8 mouse cellular contexts compared by ENCODE assay signal in genomic region chr12:110706337-110707231, GRCm38 (mm10). TPM values are rescaled to one million over a fixed set of nuclear protein-coding genes. Genes with fewer than 3 reads are reported as not detected.
DNase-seq lines count a peak whose midpoint lies in the region; ATAC-seq lines count a peak whose summit lies in the region.

No protein-coding gene starts in this region.

- no peaks in the 10 kb centered on the region for H3K9me3 ChIP-seq in embryonic facial prominence, embryonic 14.5 days (ENCODE audit: control insufficient read depth, low read length)
- no peaks in the 10 kb centered on the region for H3K9me3 ChIP-seq in heart, embryonic 13.5 days
- no peaks in the 10 kb centered on the region for H3K9me3 ChIP-seq in kidney, embryonic 16.5 days (ENCODE audit: low read length)

- peak overlapping the region; percentile 1; the same call in 1 of the 2 replicates for H3K9ac ChIP-seq in embryonic facial prominence, embryonic 14.5 days (ENCODE audit: low read depth, low read length)
- peak overlapping the region; percentile 76 for H3K9ac ChIP-seq in heart, embryonic 13.5 days
- peak overlapping the region; percentile 53 for H3K9ac ChIP-seq in kidney, embryonic 16.5 days (replicated peaks; ENCODE audit: low read length)

- H3K27ac ChIP-seq in embryonic facial prominence, embryonic 14.5 days (replicated peaks; ENCODE audit: low read depth, low read length): no peak overlapping the region
- peak overlapping the region; percentile 70 for H3K27ac ChIP-seq in heart, embryonic 13.5 days (replicated peaks)
- no peak overlapping the region for H3K27ac ChIP-seq in kidney, embryonic 16.5 days (ENCODE audit: low read length)

- H3K4me1 ChIP-seq in embryonic facial prominence, embryonic 14.5 days (ENCODE audit: control insufficient read depth, insufficient read depth, low read length): no peaks in the 10 kb centered on the region
- H3K4me1 ChIP-seq in heart, embryonic 13.5 days: peaks cover 21% of the 10 kb centered on the region
- H3K4me1 ChIP-seq in kidney, embryonic 16.5 days (ENCODE audit: insufficient read depth, low read length): no peaks in the 10 kb centered on the region

- ATAC-seq in embryonic facial prominence, embryonic 14.5 days (ENCODE audit: low read depth): peak; percentile 75
- peak; percentile 68 for ATAC-seq in heart, embryonic 13.5 days (ENCODE audit: extremely low read depth, insufficient number of reproducible peaks, low FRiP score, low TSS enrichment)
- ATAC-seq in kidney, embryonic 16.5 days (ENCODE audit: low FRiP score, low TSS enrichment): peak; percentile 60; the same call in 1 of the 2 replicates

- peak overlapping the region; percentile 32 for H3K4me3 ChIP-seq in embryonic facial prominence, embryonic 14.5 days (ENCODE audit: low read depth, low read length)
- H3K4me3 ChIP-seq in heart, embryonic 13.5 days: peak overlapping the region; percentile 48
- H3K4me3 ChIP-seq in kidney, embryonic 16.5 days (ENCODE audit: low read length): peak overlapping the region; percentile 43

- DNase-seq in CD4-positive, CD25-positive, alpha-beta regulatory T cell, adult 2 months (ENCODE audit: low read depth, low spot score): peak; percentile 52
- DNase-seq in R1 (ENCODE audit: low read depth, low spot score): peak; percentile 82
- DNase-seq in embryonic facial prominence, embryonic 14.5 days (ENCODE audit: low spot score): peak; percentile 83
- DNase-seq in lung, postnatal 14 days: peak; percentile 68
- DNase-seq in retina, embryonic 14.5 days (ENCODE audit: low spot score): peak; percentile 77
- no peak for DNase-seq in frontal cortex, postnatal 25 days (ENCODE audit: low spot score in 2 of 2)

- no peaks in the 10 kb centered on the region for H3K36me3 ChIP-seq in embryonic facial prominence, embryonic 14.5 days (ENCODE audit: control insufficient read depth, insufficient read depth, low read length)
- H3K36me3 ChIP-seq in heart, embryonic 13.5 days: no peaks in the 10 kb centered on the region
- no peaks in the 10 kb centered on the region for H3K36me3 ChIP-seq in kidney, embryonic 16.5 days (ENCODE audit: insufficient read depth, low read length)

- H3K27me3 ChIP-seq in embryonic facial prominence, embryonic 14.5 days (replicated peaks; ENCODE audit: control insufficient read depth, insufficient read depth, low read length): no peaks in the 10 kb centered on the region
- no peaks in the 10 kb centered on the region for H3K27me3 ChIP-seq in heart, embryonic 13.5 days (replicated peaks)
- no peaks in the 10 kb centered on the region for H3K27me3 ChIP-seq in kidney, embryonic 16.5 days (ENCODE audit: insufficient read depth, low read length)

- H3K4me2 ChIP-seq in embryonic facial prominence, embryonic 14.5 days (ENCODE audit: low read depth, low read length): peak overlapping the region; percentile 52
- peak overlapping the region; percentile 76 for H3K4me2 ChIP-seq in heart, embryonic 13.5 days
- peak overlapping the region; percentile 69 for H3K4me2 ChIP-seq in kidney, embryonic 16.5 days (replicated peaks; ENCODE audit: low read depth, low read length)

- WGBS in embryonic facial prominence, embryonic 14.5 days: 2% methylated on average over 27 of the region's 27 CpGs
- WGBS in heart, embryonic 13.5 days: 1% methylated on average over 27 of the region's 27 CpGs
- 2% methylated on average over 27 of the region's 27 CpGs for WGBS in kidney, embryonic 16.5 days

RNA-seq across cellular contexts. Expression of gene Hsp90aa1, which starts 4.1 kb away (rescaled TPM):
- 763 and 873 TPM in 2 replicates for polyA plus RNA-seq in embryonic facial prominence, embryonic 14.5 days (2014; fragmentation: Nextera tagmentation; extraction: Ambion mirVana)
- 698 and 779 TPM in 2 replicates for polyA plus RNA-seq in heart, embryonic 13.5 days (2015; fragmentation: Nextera tagmentation; extraction: Ambion mirVana)
- 843 and 919 TPM in 2 replicates for polyA plus RNA-seq in kidney, embryonic 16.5 days (2015; fragmentation: Nextera tagmentation; extraction: Ambion mirVana)

RNA-seq across cellular contexts. Expression of gene 1700001K19Rik, which starts 24.2 kb away (rescaled TPM):
- not detected in 2 replicates for polyA plus RNA-seq in embryonic facial prominence, embryonic 14.5 days (2014; fragmentation: Nextera tagmentation; extraction: Ambion mirVana)
- polyA plus RNA-seq in heart, embryonic 13.5 days (2015; fragmentation: Nextera tagmentation; extraction: Ambion mirVana): not detected in 2 replicates
- not detected in 2 replicates for polyA plus RNA-seq in kidney, embryonic 16.5 days (2015; fragmentation: Nextera tagmentation; extraction: Ambion mirVana)

RNA-seq across cellular contexts. Expression of gene Wdr20, which starts 31.2 kb away (rescaled TPM):
- polyA plus RNA-seq in embryonic facial prominence, embryonic 14.5 days (2014; fragmentation: Nextera tagmentation; extraction: Ambion mirVana): 18.3 and 21.1 TPM in 2 replicates
- 14.3 and 14.5 TPM in 2 replicates for polyA plus RNA-seq in heart, embryonic 13.5 days (2015; fragmentation: Nextera tagmentation; extraction: Ambion mirVana)
- polyA plus RNA-seq in kidney, embryonic 16.5 days (2015; fragmentation: Nextera tagmentation; extraction: Ambion mirVana): 24.8 and 26.5 TPM in 2 replicates

Comparison
In these comparisons a context has a peak if more than half of its experiments do, and no peak if none do; other contexts are left out.
1. DNase-seq: peak in CD4-positive, CD25-positive, alpha-beta regulatory T cell, adult 2 months (single experiment), R1 (single experiment), embryonic facial prominence, embryonic 14.5 days (single experiment), lung, postnatal 14 days (single experiment) and retina, embryonic 14.5 days (single experiment); none in frontal cortex, postnatal 25 days (0 of 2).
2. H3K9ac ChIP-seq: peak in every context shown above with its lines; median percentile 76 in heart, embryonic 13.5 days; 53 in kidney, embryonic 16.5 days; 1 in embryonic facial prominence, embryonic 14.5 days.
3. Peak in every context shown above with its lines, with median percentiles within 50 percentile points of each other: ATAC-seq, H3K4me2 ChIP-seq and H3K4me3 ChIP-seq.